ENCODE assay signal across 22 mouse cellular contexts in genomic region chr13:115843121-115843520, GRCm38 (mm10).
DNase-seq lines count a peak whose midpoint lies in the region; ATAC-seq lines count a peak whose summit lies in the region.
"Had no signal": no experiment of that assay in that cellular context is flagged by ENCODE, and none has a peak within 500 bp of the region (broad histone marks: within the 10 kb centered on the region; RNA-seq: fewer than 3 reads in every experiment).

No protein-coding gene starts in this region.

- DNase-seq in embryo, embryonic 10 days (ENCODE audit: low spot score), result peak; percentile 12
- DNase-seq in embryo, embryonic 9.5 days (ENCODE audit: extremely low spot score), result no peak
- peak; percentile 63 for DNase-seq in ES-CJ7 (ENCODE audit: low read depth, low spot score)
- DNase-seq in embryonic facial prominence, embryonic 10.5 days (ENCODE audit: low spot score), result peak; percentile 13
- no peak for DNase-seq in kidney, adult 9 months
- DNase-seq: adrenal gland, postnatal 10 days; adrenal gland, postnatal 36 days; cerebellum, adult 18-20 months; cerebellum, adult 9-10 months; cerebellum, postnatal 14 days; gastrocnemius, postnatal 10 days; gastrocnemius, postnatal 36 days had no signal

- H3K27ac ChIP-seq in embryonic facial prominence, embryonic 10.5 days (replicated peaks), result no peak overlapping the region
- H3K27ac ChIP-seq: embryonic facial prominence, embryonic 13.5 days; forebrain, embryonic 12.5 days; forebrain, embryonic 15.5 days; hindbrain, embryonic 12.5 days; hindbrain, embryonic 15.5 days had no signal

- H3K4me1 ChIP-seq in embryonic facial prominence, embryonic 10.5 days, result no peaks in the 10 kb centered on the region
- H3K4me1 ChIP-seq: embryonic facial prominence, embryonic 13.5 days; forebrain, embryonic 12.5 days; forebrain, embryonic 15.5 days; hindbrain, embryonic 12.5 days; hindbrain, embryonic 15.5 days had no signal

- no peaks in the 10 kb centered on the region for H3K9me3 ChIP-seq in embryonic facial prominence, embryonic 10.5 days
- H3K9me3 ChIP-seq: embryonic facial prominence, embryonic 13.5 days; forebrain, embryonic 12.5 days; forebrain, embryonic 15.5 days; hindbrain, embryonic 12.5 days; hindbrain, embryonic 15.5 days had no signal

- ATAC-seq in frontal cortex, adult (ENCODE audit: low TSS enrichment), result no peak
- ATAC-seq: forebrain, embryonic 15.5 days; intestine, postnatal 0 days; Patski had no signal

- no peaks in the 10 kb centered on the region for H3K36me3 ChIP-seq in embryonic facial prominence, embryonic 10.5 days (replicated peaks)
- H3K36me3 ChIP-seq: embryonic facial prominence, embryonic 13.5 days; forebrain, embryonic 12.5 days; forebrain, embryonic 15.5 days; G1E; hindbrain, embryonic 12.5 days; hindbrain, embryonic 15.5 days had no signal

- H3K4me3 ChIP-seq in embryonic facial prominence, embryonic 10.5 days, result no peak overlapping the region
- H3K4me3 ChIP-seq: embryonic facial prominence, embryonic 13.5 days; erythroblast, embryonic 14.5 days; forebrain, embryonic 12.5 days; forebrain, embryonic 15.5 days; hindbrain, embryonic 12.5 days; hindbrain, embryonic 15.5 days had no signal

- WGBS in embryonic facial prominence, embryonic 10.5 days, result 69% methylated on average over 10 of the region's 10 CpGs

- H3K27me3 ChIP-seq in embryonic facial prominence, embryonic 10.5 days (replicated peaks; ENCODE audit: low read depth, poor library complexity, severe bottlenecking), result no peaks in the 10 kb centered on the region
- H3K27me3 ChIP-seq: embryonic facial prominence, embryonic 13.5 days; forebrain, embryonic 12.5 days; forebrain, embryonic 15.5 days; hindbrain, embryonic 12.5 days; hindbrain, embryonic 15.5 days had no signal

Comparison
In these comparisons a context has a peak if more than half of its experiments do, and no peak if none do; other contexts are left out.
1. DNase-seq: peak in embryo, embryonic 10 days (single experiment), ES-CJ7 (single experiment) and embryonic facial prominence, embryonic 10.5 days (single experiment); none in embryo, embryonic 9.5 days (single experiment) and kidney, adult 9 months (single experiment).